ENCODE assay signal across 10 mouse cellular contexts in genomic region chr9:69071203-69071867, GRCm38 (mm10).
DNase-seq lines count a peak whose midpoint lies in the region; ATAC-seq lines count a peak whose summit lies in the region.
"Had no signal": no experiment of that assay in that cellular context is flagged by ENCODE, and none has a peak within 500 bp of the region (broad histone marks: within the 10 kb centered on the region; RNA-seq: fewer than 3 reads in every experiment).

No protein-coding gene starts in this region.

- no peaks in the 10 kb centered on the region for H3K36me3 ChIP-seq in stomach, embryonic 16.5 days (ENCODE audit: control insufficient read depth, insufficient read depth, low read length)

- no peak overlapping the region for H3K27ac ChIP-seq in stomach, embryonic 16.5 days (ENCODE audit: low read length)

- H3K9ac ChIP-seq in stomach, embryonic 16.5 days (ENCODE audit: low read length) = no peak overlapping the region

- no peak overlapping the region for H3K4me3 ChIP-seq in stomach, embryonic 16.5 days (replicated peaks; ENCODE audit: low read length)

- no peaks in the 10 kb centered on the region for H3K9me3 ChIP-seq in stomach, embryonic 16.5 days (replicated peaks; ENCODE audit: control insufficient read depth, low read length)

- 48% methylated on average over 15 of the region's 15 CpGs for WGBS in stomach, embryonic 16.5 days

- no peak for DNase-seq in cerebellum, postnatal 10 days
- peak; percentile 30 for DNase-seq in kidney, postnatal 10 days
- DNase-seq in kidney, adult 11 months = no peak
- DNase-seq in heart, postnatal 4 days = peak; percentile 28
- DNase-seq in ovary, postnatal 10 days (ENCODE audit: low spot score) = no peak
- DNase-seq in urinary bladder, postnatal 14 days (ENCODE audit: low spot score) = no peak
- DNase-seq: adrenal gland, postnatal 25 days; gastrocnemius, postnatal 25 days had no signal

- no peaks in the 10 kb centered on the region for H3K27me3 ChIP-seq in stomach, embryonic 16.5 days (ENCODE audit: control insufficient read depth, insufficient read depth, low read length)

- no peaks in the 10 kb centered on the region for H3K4me1 ChIP-seq in stomach, embryonic 16.5 days (ENCODE audit: control insufficient read depth, insufficient read depth, low read length)

- peak overlapping the region; percentile 10; the same call in 1 of the 2 replicates for H3K4me2 ChIP-seq in stomach, embryonic 16.5 days (ENCODE audit: low read depth, low read length)

- ATAC-seq in cerebellum, adult (ENCODE audit: insufficient number of reproducible peaks, low FRiP score, low TSS enrichment) = peak; percentile 88
- peak; percentile 44; the same call in 1 of the 2 replicates for ATAC-seq in stomach, embryonic 16.5 days (ENCODE audit: insufficient read depth, low FRiP score)

Comparison
In these comparisons a context has a peak if more than half of its experiments do, and no peak if none do; other contexts are left out.
1. DNase-seq: peak in kidney, postnatal 10 days (single experiment) and heart, postnatal 4 days (single experiment); none in cerebellum, postnatal 10 days (0 of 2), kidney, adult 11 months (single experiment), ovary, postnatal 10 days (single experiment) and urinary bladder, postnatal 14 days (single experiment).